Mouse (Mus musculus) embryo, embryonic 11.5 days (tissue): ENCODE results near the gene Mthfsd.
"Not testable (repeated sequence)": the region's sequence is repeated elsewhere in the genome, so short reads cannot be mapped to it uniquely, and the experiment has no call there.

Experiments
- DNase-seq: peaks from one replicate; pipeline ENCODE4 v3.0.0-alpha.2; 2012; ENCODE audit warnings: low read depth, low spot score

Gene Mthfsd

GRCm38 (mm10) chr8:121107668-121108656 lies at the start of gene Mthfsd:
Gene Mthfsd (minus strand): TSS chr8:121108392.
- DNase-seq = peak; percentile 97

- DNase-seq = no peak
Measured at GRCm38 (mm10) chr8:121156990-121157491, 48.8 kb upstream of the Mthfsd start.

GRCm38 (mm10) chr8:121152394-121152793 lies 44.2 kb upstream of the Mthfsd start:
- no peak for DNase-seq

GRCm38 (mm10) chr8:121148573-121149083 lies 40.4 kb upstream of the Mthfsd start:
- DNase-seq = no peak

GRCm38 (mm10) chr8:121145457-121146134 lies 37.4 kb upstream of the Mthfsd start:
- DNase-seq = not testable (repeated sequence)

- DNase-seq = no peak
Measured at GRCm38 (mm10) chr8:121136856-121137255, 28.7 kb upstream of the Mthfsd start.

- DNase-seq = no peak
Measured at GRCm38 (mm10) chr8:121134512-121134911, 26.3 kb upstream of the Mthfsd start.

GRCm38 (mm10) chr8:121134102-121134501 lies 25.9 kb upstream of the Mthfsd start:
- no peak for DNase-seq

GRCm38 (mm10) chr8:121132961-121133513 lies 24.8 kb upstream of the Mthfsd start:
- no peak for DNase-seq

- no peak for DNase-seq
Measured at GRCm38 (mm10) chr8:121130522-121130921, 22.3 kb upstream of the Mthfsd start.

- no peak for DNase-seq
Measured at GRCm38 (mm10) chr8:121129265-121129940, 21.2 kb upstream of the Mthfsd start.

- no peak for DNase-seq
Measured at GRCm38 (mm10) chr8:121128531-121129264, 20.5 kb upstream of the Mthfsd start.

GRCm38 (mm10) chr8:121127756-121128375 lies 19.7 kb upstream of the Mthfsd start, which contains the start of gene Foxl1:
Gene Foxl1 (plus strand): TSS chr8:121127940.
- DNase-seq = no peak

- no peak for DNase-seq
Measured at GRCm38 (mm10) chr8:121127291-121127701, 19.1 kb upstream of the Mthfsd start.

GRCm38 (mm10) chr8:121126694-121127093 lies 18.5 kb upstream of the Mthfsd start:
- no peak for DNase-seq

GRCm38 (mm10) chr8:121126191-121126590 lies 18.0 kb upstream of the Mthfsd start:
- DNase-seq = no peak

GRCm38 (mm10) chr8:121125311-121125876 lies 17.2 kb upstream of the Mthfsd start:
- DNase-seq = peak; percentile 85

GRCm38 (mm10) chr8:121124547-121125239 lies 16.5 kb upstream of the Mthfsd start:
- no peak for DNase-seq

- DNase-seq = no peak
Measured at GRCm38 (mm10) chr8:121123113-121123512, 14.9 kb upstream of the Mthfsd start.
